Mouse (Mus musculus) neural tube, embryonic 15.5 days (tissue): ENCODE data around the gene Mageb4. TPM values are rescaled to one million over a fixed set of nuclear protein-coding genes. Genes with fewer than 3 reads are reported as not detected.
"Not testable (repeated sequence)": the region's sequence is repeated elsewhere in the genome, so short reads cannot be mapped to it uniquely, and the experiment has no call there.

Source experiments
- ATAC-seq: fragments of 200-750 bp; cut with Nextera tagmentation; 2 replicates; pipeline ENCODE4 v1.8.0; 2017; ENCODE audit warnings: mild to moderate bottlenecking, moderate TSS enrichment, moderate library complexity; ENCODE audit not compliant: low FRiP score
- H3K27ac ChIP-seq: fragments of 300-500 bp; sonication (generic); replicated peaks from 2 replicates; pipeline ENCODE4 v1.5.1; 2015; ENCODE audit warnings: mild to moderate bottlenecking, inconsistent platforms
- H3K27me3 ChIP-seq: fragments of 300-500 bp; sonication (generic); replicated peaks from 2 replicates; pipeline ENCODE4 v1.6.1; 2015; ENCODE audit warnings: inconsistent platforms
- H3K36me3 ChIP-seq: fragments of 300-500 bp; sonication (generic); 2 replicates; pipeline ENCODE4 v1.6.1; 2015; ENCODE audit warnings: inconsistent platforms
- H3K4me1 ChIP-seq: fragments of 300-500 bp; sonication (generic); 2 replicates; pipeline ENCODE4 v1.6.1; 2015; ENCODE audit warnings: inconsistent platforms
- H3K4me2 ChIP-seq: fragments of 300-500 bp; sonication (generic); 2 replicates; pipeline ENCODE4 v1.6.1; 2015; ENCODE audit warnings: inconsistent platforms, mild to moderate bottlenecking, moderate library complexity
- H3K4me3 ChIP-seq: fragments of 300-500 bp; sonication (generic); replicated peaks from 2 replicates; pipeline ENCODE4 v1.5.1; 2015; ENCODE audit warnings: mild to moderate bottlenecking, inconsistent platforms
- H3K9ac ChIP-seq: fragments of 300-500 bp; sonication (generic); replicated peaks from 2 replicates; pipeline ENCODE4 v1.6.1; 2015; ENCODE audit warnings: mild to moderate bottlenecking, inconsistent platforms
- H3K9me3 ChIP-seq: fragments of 300-500 bp; sonication (generic); replicated peaks from 2 replicates; pipeline ENCODE4 v1.6.1; 2016; ENCODE audit warnings: inconsistent platforms
- WGBS: fragments of 180-500 bp; shearing (Covaris S2); methylation state at CpG from one replicate; pipeline ENCODE4 v1.1.7; 2015; ENCODE audit warnings: mixed read lengths; 5-methylcytosine and 5-hydroxymethylcytosine counted together
- polyA plus RNA-seq: library from polyadenylated mRNA; unstranded; fragments of >200 nt; fragmentation: Nextera tagmentation; extraction: Ambion mirVana; gene quantifications from 2 replicates; pipeline ENCODE4 v1.2.1, GENCODE M21; 2015

Mageb4 gene
- not detected in 2 replicates for polyA plus RNA-seq

DNA sequence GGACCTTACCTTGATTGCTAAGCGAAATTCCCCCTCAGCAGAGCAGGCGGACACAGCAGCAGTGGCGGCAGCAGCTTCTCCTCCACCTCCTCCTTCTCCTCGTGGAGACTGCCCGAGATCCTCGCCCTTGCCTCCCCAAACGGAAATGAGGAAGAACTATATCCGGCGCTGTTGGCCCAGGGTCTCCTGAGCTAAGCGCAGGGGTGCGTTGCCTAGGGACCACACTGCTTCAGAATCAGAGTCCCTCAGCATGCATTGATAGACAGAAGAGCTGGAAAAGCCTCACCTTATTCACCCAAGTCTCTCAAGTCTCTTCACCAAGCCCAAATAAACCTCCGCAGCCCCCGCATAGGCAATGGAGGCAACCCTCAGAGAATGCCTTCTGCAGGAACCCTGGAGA, at the start of gene Mageb4:
Mageb4 (minus strand) TSS at position 101 of the 400 bp plus-strand sequence.
- not testable (repeated sequence) for H3K9me3 ChIP-seq, H3K9ac ChIP-seq, H3K27ac ChIP-seq, H3K4me1 ChIP-seq, ATAC-seq, H3K36me3 ChIP-seq, H3K27me3 ChIP-seq, H3K4me2 ChIP-seq, H3K4me3 ChIP-seq
- WGBS: no CpG with 5 or more reads among the region's 13 CpGs

- H3K36me3 ChIP-seq, H3K9ac ChIP-seq, H3K4me3 ChIP-seq, H3K4me2 ChIP-seq, H3K27me3 ChIP-seq, H3K27ac ChIP-seq, H3K4me1 ChIP-seq, H3K9me3 ChIP-seq, ATAC-seq: not testable (repeated sequence)
- 65% methylated on average over 1 of the region's 2 CpGs for WGBS
These were observed 20.3 kb downstream of the Mageb4 start for GRCm38 (mm10) chrX:86284597-86284996.

DNA sequence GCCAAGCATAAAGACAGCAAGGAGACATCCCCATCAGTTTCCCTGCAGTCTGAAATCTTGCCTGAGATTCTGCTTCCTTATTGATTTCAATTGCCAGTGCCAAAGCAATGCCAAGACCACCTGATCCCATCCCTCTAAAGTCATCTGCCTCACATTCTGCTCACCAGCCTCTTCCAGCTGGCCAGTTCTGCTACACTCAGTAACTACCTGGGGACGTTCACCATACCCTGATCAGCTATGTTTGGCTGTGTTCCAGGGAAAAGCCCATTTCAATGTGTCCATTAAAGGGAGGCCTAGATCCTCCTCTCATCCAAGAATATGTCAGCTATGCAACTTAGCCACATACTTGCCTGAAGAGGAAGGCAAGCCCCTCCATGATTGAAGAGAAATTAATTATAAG, 58.9 kb downstream of the Mageb4 start:
- not testable (repeated sequence) for H3K27me3 ChIP-seq, H3K9me3 ChIP-seq, H3K27ac ChIP-seq, H3K36me3 ChIP-seq, H3K9ac ChIP-seq, H3K4me1 ChIP-seq, H3K4me2 ChIP-seq, ATAC-seq, H3K4me3 ChIP-seq
- no CpG with 5 or more reads among the region's 1 CpGs for WGBS

DNA sequence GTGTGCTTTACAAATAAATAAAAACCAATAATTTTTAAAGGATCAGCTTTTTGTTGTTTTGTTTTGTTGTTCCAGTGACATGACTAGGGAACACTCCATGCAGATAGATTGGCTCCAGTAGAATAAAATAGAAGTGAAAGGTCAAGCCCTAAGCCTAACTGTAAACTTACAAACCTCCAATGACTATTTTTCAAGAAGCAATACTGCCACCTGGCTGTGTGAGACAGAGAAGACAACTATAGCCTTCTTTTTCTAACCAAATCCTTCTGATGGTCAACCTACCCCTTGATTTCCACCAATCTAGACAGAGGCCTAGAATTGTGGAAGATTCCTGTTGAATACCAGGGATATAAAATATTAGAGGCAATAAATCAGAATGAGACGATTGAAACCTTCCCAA, 67.6 kb downstream of the Mageb4 start:
- no peak overlapping the region for H3K27ac ChIP-seq
- no peak overlapping the region for H3K9ac ChIP-seq
- no peaks in the 10 kb centered on the region for H3K4me1 ChIP-seq
- H3K4me3 ChIP-seq: no peak overlapping the region
- no peak for ATAC-seq
- no peak overlapping the region for H3K4me2 ChIP-seq
- no peaks in the 10 kb centered on the region for H3K9me3 ChIP-seq
- H3K36me3 ChIP-seq: no peaks in the 10 kb centered on the region
- 80% methylated on average over 1 of the region's 1 CpGs for WGBS
- H3K27me3 ChIP-seq: no peaks in the 10 kb centered on the region

Other genes with a start within 250 kb of the Mageb4 start
- 1.2 and 1.4 TPM in 2 replicates for gene Nr0b1, start 113.3 kb downstream of the Mageb4 start, polyA plus RNA-seq